Mouse (Mus musculus) liver, postnatal 0 days (tissue): ENCODE measurements around the gene Olfr412. TPM values are rescaled to one million over a fixed set of nuclear protein-coding genes. Genes with fewer than 3 reads are reported as not detected.
A peak's percentile ranks its signal among the peaks of the same experiment; 100 is the strongest.

Source experiments
- ATAC-seq: fragments of 200-750 bp; cut with Nextera tagmentation; 2 replicates; pipeline ENCODE4 v1.8.0; 2017; ENCODE audit warnings: mild to moderate bottlenecking, moderate library complexity
- DNase-seq: peaks from one replicate; pipeline ENCODE4 v3.0.0-alpha.2; 2016
- H3K27ac ChIP-seq: fragments of 300-500 bp; sonication (generic); 2 replicates; pipeline ENCODE4 v1.5.1; 2014; ENCODE audit warnings: antibody characterized with exemption, moderate library complexity, mild to moderate bottlenecking, low read depth
- H3K27me3 ChIP-seq: fragments of 300-500 bp; sonication (generic); 2 replicates; pipeline ENCODE4 v1.6.1; 2014; ENCODE audit warnings: low read length, control low read depth, mixed read lengths; ENCODE audit not compliant: insufficient read depth
- H3K36me3 ChIP-seq: fragments of 300-500 bp; sonication (generic); replicated peaks from 2 replicates; pipeline ENCODE4 v1.6.1; 2014; ENCODE audit warnings: mild to moderate bottlenecking, control low read depth, low read length, moderate library complexity, mixed read lengths; ENCODE audit not compliant: insufficient read depth
- H3K4me1 ChIP-seq: fragments of 300-500 bp; sonication (generic); 2 replicates; pipeline ENCODE4 v1.6.1; 2014; ENCODE audit warnings: antibody characterized with exemption, mild to moderate bottlenecking, control low read depth; ENCODE audit not compliant: insufficient read depth
- H3K4me2 ChIP-seq: fragments of 300-500 bp; sonication (generic); 2 replicates; pipeline ENCODE4 v1.6.1; 2014; ENCODE audit warnings: low read depth, mild to moderate bottlenecking, low read length, moderate library complexity, mixed read lengths
- H3K4me3 ChIP-seq: fragments of 300-500 bp; sonication (generic); 2 replicates; pipeline ENCODE4 v1.5.1; 2014; ENCODE audit warnings: low read depth, low read length
- H3K9ac ChIP-seq: fragments of 300-500 bp; sonication (generic); replicated peaks from 2 replicates; pipeline ENCODE4 v1.6.1; 2014; ENCODE audit warnings: mild to moderate bottlenecking, moderate library complexity
- H3K9me3 ChIP-seq: fragments of 300-500 bp; sonication (generic); 2 replicates; pipeline ENCODE4 v1.6.1; 2016; ENCODE audit warnings: mild to moderate bottlenecking, control low read depth, low read length, mixed read lengths
- CTCF ChIP-seq: sonication (generic); IDR thresholded peaks from 2 replicates; pipeline ENCODE4 v1.5.1; 2016; ENCODE audit warnings: antibody characterized with exemption, low read depth
- EP300 ChIP-seq: IDR thresholded peaks from 2 replicates; pipeline ENCODE4 v1.6.1; 2016; ENCODE audit warnings: antibody characterized with exemption, low read depth, mild to moderate bottlenecking
- WGBS: fragments of 180-500 bp; shearing (Covaris S2); extraction: QIAGEN DNeasy Blood & Tissue Kit; methylation state at CpG from one replicate; pipeline ENCODE4 v1.1.7; 2014; ENCODE audit not compliant: insufficient replicate concordance; 5-methylcytosine and 5-hydroxymethylcytosine counted together
- polyA plus RNA-seq: library from polyadenylated mRNA; unstranded; fragments of >200 nt; fragmentation: Nextera tagmentation; extraction: Ambion mirVana; gene quantifications from 2 replicates; pipeline ENCODE4 v1.2.1, GENCODE M21; 2015

The Olfr412 gene
- not detected in 2 replicates for polyA plus RNA-seq

DNA sequence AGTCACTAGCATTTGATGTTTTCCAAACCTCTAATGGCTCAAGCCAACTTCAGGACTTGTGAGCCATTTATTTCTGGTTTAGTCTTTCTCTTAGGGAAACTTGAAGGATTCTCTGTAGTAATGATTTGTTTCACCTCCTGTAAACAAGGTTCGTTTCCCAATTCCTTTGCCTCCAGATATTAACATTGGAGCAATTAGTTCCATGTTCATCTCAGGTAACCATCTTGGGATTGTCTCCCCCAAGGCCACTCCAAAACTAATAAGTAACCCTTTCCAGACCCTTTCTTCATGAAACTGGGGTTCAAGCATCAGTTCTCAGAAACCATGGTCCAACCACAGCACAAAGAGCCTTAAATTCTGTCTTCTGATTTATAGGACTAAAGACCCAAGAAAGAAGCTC, at the start of gene Olfr412:
Olfr412 (plus strand) TSS at position 301 of the 400 bp plus-strand sequence.
- Histone ChIP-seq H3K36me3 (no peaks in the 10 kb centered on the region), H3K9ac (no peak within 1 kb of the TSS), H3K4me1 (no peaks in the 10 kb centered on the region), H3K9me3 (peaks cover 4% of the 10 kb centered on the region; the same call in 1 of the 2 replicates), H3K27me3 (no peaks in the 10 kb centered on the region), H3K4me3 (no peak within 1 kb of the TSS), H3K4me2 (no peak within 1 kb of the TSS), H3K27ac (no peak within 1 kb of the TSS)
- DNase-seq (no peak), ATAC-seq (no peak)
- 82% methylated on average over 1 of the region's 1 CpGs for WGBS
- TF ChIP-seq EP300 = no peak
- no peak for TF ChIP-seq CTCF

DNA sequence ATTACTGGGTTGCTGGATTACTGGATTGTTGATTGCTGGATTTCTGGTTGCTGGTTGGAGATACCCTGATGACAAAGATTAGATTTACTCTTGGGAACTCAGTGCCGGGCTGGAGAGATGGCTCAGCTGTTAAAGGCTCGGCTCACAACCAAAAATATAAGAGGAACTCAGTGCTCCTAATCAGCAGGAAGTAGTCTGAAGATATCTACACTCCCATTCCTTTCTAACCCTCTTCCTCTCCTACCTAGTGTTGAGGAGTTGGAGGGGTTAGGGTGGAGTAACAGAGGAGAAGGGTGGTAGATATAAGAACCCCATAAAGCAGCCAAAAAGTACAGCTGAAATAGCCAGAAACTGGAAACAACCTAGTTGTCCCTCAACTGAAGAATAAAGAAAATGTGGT, 35.8 kb upstream of the Olfr412 start:
- Histone ChIP-seq H3K27ac (no peak overlapping the region), H3K9ac (no peak overlapping the region), H3K4me1 (no peaks in the 10 kb centered on the region), H3K4me2 (no peak overlapping the region), H3K36me3 (no peaks in the 10 kb centered on the region), H3K27me3 (no peaks in the 10 kb centered on the region), H3K4me3 (no peak overlapping the region), H3K9me3 (no peaks in the 10 kb centered on the region)
- ATAC-seq (no peak), DNase-seq (no peak)
- WGBS = 33% methylated on average over 2 of the region's 2 CpGs
- no peak for TF ChIP-seq CTCF
- no peak for TF ChIP-seq EP300

DNA sequence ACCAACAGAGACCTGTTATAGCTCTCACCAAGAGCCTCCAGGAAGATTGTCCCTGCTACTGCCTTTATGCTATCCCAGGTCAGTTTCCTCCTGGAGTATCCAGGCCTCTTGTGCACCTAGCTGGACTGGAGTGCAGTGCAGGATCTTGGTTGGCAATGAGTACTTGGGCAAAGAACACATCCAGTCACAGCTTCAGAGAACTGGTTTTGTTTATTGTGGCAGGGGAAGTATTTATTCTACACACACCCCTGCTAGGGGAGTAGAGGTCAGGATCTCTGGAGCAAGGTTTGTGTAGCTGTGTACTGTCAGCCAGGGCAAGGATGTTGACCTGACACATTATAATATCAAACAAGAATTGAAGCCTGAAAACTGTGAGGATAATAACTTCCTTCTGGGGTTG, 33.1 kb upstream of the Olfr412 start:
- no peak overlapping the region for H3K27ac ChIP-seq
- DNase-seq = no peak
- no peak overlapping the region for H3K4me3 ChIP-seq
- no peak overlapping the region for H3K9ac ChIP-seq
- H3K27me3 ChIP-seq = no peaks in the 10 kb centered on the region
- no peaks in the 10 kb centered on the region for H3K4me1 ChIP-seq
- H3K4me2 ChIP-seq = no peak overlapping the region
- ATAC-seq = no peak
- H3K9me3 ChIP-seq = no peaks in the 10 kb centered on the region
- no peaks in the 10 kb centered on the region for H3K36me3 ChIP-seq
- TF ChIP-seq EP300 (no peak), CTCF (no peak)

DNA sequence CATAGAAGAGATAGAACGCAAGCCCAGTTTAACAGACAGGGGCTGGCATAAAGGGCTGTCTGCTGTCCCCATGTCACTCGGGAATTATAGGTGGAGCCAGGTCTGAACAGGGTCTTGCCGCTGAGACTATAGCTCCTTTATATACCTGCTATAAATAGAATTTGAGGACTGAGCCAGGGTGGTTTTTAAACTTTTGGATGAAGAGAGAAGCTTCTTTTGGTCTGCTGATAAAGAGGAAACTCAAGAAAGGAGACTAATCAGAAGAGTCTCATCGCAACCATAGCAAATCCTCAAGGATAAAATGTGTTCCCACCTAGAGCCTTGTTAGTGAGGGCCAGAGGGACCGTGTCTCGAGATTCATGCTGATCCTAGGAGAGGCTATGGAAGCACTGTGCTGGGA, 23.9 kb upstream of the Olfr412 start, which contains the start of gene Olfr410:
Olfr410 (minus strand) TSS at position 101 of the 400 bp plus-strand sequence.
- no peaks in the 10 kb centered on the region; the same call in 1 of the 2 replicates for H3K9me3 ChIP-seq
- no peak within 1 kb of the TSS for H3K4me3 ChIP-seq
- H3K27me3 ChIP-seq = no peaks in the 10 kb centered on the region
- H3K4me2 ChIP-seq = no peak within 1 kb of the TSS
- no peaks in the 10 kb centered on the region for H3K4me1 ChIP-seq
- TF ChIP-seq CTCF = no peak
- no peak for TF ChIP-seq EP300
- WGBS = 70% methylated on average over 6 of the region's 6 CpGs
- H3K9ac ChIP-seq = no peak within 1 kb of the TSS
- ATAC-seq (no peak), DNase-seq (no peak)
- no peak within 1 kb of the TSS for H3K27ac ChIP-seq
- H3K36me3 ChIP-seq = no peaks in the 10 kb centered on the region

DNA sequence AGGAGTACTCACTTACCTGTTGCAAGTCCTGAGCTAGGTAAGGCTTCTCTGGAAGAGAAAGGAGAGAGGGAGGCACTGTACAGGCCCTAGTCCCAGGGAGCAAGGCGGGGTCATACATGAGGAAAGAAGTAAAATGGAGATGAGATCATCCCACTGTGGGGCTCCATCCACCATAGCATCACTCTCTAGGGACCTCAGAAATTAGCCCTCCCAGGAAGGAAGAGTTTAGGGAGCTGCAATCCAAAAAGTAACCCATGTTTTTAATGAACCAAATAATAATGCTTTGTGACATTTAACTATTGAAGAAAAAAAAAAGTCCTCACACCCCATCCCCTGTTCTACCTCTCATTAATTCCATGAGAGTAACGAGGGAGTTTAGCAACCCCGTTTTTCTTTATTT, 9.3 kb upstream of the Olfr412 start, which contains the start of gene Olfr411:
Olfr411 (minus strand) TSS at position 101 of the 400 bp plus-strand sequence.
- TF ChIP-seq EP300 (no peak), CTCF (no peak)
- no peak within 1 kb of the TSS for H3K4me2 ChIP-seq
- H3K36me3 ChIP-seq = no peaks in the 10 kb centered on the region
- H3K27ac ChIP-seq = no peak within 1 kb of the TSS
- no peak within 1 kb of the TSS for H3K9ac ChIP-seq
- no peak for ATAC-seq
- DNase-seq = no peak
- peaks cover 4% of the 10 kb centered on the region; the same call in 1 of the 2 replicates for H3K9me3 ChIP-seq
- 66% methylated on average over 3 of the region's 3 CpGs for WGBS
- no peaks in the 10 kb centered on the region for H3K27me3 ChIP-seq
- no peaks in the 10 kb centered on the region for H3K4me1 ChIP-seq
- H3K4me3 ChIP-seq = no peak within 1 kb of the TSS

DNA sequence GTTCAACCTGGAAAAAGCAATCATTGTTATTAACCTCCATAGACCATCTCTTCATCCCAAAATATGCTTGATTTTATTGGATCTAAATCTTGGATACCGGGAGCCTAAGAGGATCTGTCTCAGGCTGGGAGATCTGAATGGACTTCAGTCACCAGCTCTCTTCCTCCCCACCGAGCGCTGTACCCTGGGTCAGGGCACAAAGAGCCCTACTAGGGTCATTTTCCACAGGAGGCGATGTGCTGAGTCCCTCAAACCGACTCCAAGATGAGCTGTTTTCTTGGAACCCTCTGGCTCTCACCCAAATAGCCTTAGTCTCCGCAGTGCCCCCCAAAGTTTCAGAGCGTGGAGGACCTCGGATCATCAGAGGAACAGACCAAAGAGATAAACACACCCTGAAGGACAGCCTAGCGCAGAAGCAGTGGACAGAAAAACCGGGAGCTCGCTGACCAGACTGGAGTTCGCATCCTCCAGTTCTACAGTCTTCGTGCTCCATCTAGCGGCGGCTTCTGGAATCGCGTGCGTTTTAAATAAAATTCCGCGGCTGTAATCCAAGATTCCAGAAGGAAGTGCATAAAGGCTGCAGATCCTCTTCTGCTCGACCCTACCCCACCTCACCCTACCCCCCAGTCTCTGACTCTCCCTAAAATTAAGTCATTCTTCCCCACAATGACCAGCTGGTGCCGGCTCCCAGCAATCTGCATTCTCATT, 9.7 kb downstream of the Olfr412 start:
- H3K9me3 ChIP-seq = no peaks in the 10 kb centered on the region
- no peaks in the 10 kb centered on the region for H3K4me1 ChIP-seq
- TF ChIP-seq CTCF = peak; percentile 84
- TF ChIP-seq EP300 = no peak
- no peaks in the 10 kb centered on the region for H3K36me3 ChIP-seq
- no peak overlapping the region for H3K4me3 ChIP-seq
- no peak overlapping the region for H3K27ac ChIP-seq
- no peak overlapping the region for H3K9ac ChIP-seq
- H3K27me3 ChIP-seq = peaks cover 5% of the 10 kb centered on the region
- no peak overlapping the region for H3K4me2 ChIP-seq
- WGBS = 11% methylated on average over 22 of the region's 22 CpGs
- ATAC-seq (no peak), DNase-seq (peak; percentile 77)
